Mouse (Mus musculus): Measurements from ENCODE around the gene Fam193a. TPM values are rescaled to one million over a fixed set of nuclear protein-coding genes. Genes with fewer than 3 reads are reported as not detected.

The Fam193a gene
- polyA plus RNA-seq, 3 experiments from 2014 or later, result 10.8 to 19.8 (median 14.9) TPM

DNA sequence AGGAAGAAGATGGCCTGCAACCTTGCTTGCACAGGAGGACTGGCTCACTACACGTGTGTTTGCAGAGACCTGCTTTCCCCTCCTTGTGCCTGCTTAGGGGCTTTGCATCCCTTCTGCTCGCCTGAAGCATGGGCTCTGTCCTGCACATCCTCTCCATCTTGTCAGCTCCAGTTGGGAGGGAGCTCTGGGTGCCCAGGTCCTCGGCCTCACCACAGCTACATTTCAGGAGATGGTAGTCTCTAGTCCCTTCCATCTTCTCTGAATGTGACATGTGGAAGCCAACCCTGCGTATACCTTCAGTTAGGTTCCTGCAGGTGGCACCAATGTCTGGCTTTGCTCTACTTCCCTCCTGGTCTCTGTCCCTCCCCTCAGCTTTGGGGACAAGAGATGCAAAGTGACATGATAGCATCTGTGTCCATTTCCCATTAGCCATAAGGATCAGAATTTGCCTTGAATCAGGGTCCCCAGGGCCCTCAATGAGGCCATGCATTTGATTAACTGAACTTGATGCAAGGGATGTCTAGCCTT lies 154.3 kb downstream of the Fam193a start:
- ATAC-seq, result no peak

DNA sequence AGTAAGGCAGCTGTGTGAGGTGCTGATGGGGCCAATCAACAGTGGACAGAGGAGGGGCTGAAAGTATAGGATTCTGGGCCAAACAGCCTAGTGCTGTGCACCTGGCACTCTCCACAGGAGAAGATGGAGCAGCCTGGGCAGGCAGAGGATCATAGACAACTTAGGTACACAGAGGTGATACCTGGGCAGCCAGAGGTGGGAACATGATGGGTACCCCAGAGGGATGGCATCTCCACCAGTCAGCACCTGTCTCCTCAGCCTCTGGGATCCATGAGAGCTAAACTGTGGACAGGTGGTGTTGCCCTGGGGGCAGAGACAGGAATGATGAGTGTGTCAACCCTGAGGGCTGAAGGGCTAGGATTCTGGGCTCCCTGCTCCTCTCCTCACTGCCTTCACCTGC lies 154.8 kb downstream of the Fam193a start:
- no peak for ATAC-seq

DNA sequence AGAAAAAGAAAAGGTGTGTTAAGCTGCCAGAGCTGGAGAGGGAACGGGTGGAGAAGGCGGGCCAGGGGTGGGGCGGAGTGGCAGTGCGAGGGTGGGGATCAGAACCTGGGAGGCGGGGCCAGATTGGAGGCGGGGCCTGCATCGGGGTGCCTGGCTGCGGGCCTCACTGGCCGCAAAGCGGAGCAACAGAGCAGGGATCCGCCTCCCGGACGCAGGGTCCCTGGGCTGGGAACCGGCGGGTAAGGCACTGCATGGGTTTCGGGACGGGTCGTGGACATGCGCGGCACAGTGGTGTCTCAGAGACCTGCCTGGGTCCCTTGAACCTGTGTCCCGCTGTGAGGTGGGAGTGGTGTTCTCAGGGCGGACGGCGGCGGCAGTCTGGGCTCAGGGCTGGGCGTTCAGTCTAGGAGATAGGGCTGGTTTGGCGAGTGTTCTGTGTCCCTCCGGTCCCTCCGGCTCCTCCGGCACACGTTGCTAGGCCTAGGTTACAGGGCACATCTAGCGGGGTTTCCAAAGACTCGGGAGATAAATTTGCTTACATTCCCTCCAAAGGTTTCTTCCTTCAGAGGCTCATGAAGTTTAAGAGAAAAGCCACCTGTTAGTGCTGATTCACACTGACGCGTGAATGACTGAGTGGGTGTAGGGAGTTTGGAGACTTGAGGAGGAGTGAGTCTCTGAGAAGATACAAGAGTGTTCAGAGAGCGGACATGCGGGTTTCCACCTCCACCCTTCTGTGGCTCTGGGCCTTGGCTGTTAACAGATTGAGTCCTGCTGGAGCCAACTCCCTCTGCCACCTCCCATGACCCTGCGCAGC lies 156.1 kb downstream of the Fam193a start, which contains the start of gene Sh3bp2:
Gene Sh3bp2 (plus strand): TSS at position 176 of the 814 bp plus-strand sequence.
- peak; percentile 90 for ATAC-seq

DNA sequence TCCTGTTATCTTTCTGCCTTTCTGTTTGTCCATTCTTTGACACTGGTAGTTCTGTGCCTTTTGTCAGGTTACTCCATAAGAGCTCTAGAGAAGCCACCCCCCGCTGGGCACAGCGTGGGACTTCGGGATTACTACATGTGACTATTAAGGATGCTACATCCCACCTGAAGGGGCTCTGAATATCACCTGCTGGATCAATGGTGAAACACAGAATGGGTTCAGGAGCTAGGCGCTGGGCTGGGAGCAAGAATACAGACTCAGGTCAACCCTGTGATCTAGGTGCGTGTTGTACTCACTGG lies 156.7 kb downstream of the Fam193a start:
- ATAC-seq, result no peak

DNA sequence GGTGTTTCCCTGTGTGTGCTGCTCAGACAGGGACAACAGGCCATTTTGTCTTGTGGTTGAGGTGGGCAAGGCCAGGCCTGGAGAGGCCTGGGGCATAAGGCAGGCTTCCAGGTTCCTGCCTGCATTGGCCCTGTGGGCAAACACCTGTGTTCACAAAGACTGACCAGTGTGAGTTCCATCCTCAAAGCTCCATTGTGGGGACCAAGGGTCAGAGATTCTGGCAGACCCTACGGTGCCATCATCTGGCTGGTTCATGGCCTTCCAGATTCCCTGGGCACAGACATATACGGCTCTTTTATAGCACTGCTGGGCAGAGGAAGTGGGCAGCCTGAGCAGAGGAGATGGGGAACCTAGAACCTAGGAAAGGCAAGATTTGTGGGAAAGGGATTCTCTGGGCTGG lies 157.6 kb downstream of the Fam193a start:
- no peak for ATAC-seq

DNA sequence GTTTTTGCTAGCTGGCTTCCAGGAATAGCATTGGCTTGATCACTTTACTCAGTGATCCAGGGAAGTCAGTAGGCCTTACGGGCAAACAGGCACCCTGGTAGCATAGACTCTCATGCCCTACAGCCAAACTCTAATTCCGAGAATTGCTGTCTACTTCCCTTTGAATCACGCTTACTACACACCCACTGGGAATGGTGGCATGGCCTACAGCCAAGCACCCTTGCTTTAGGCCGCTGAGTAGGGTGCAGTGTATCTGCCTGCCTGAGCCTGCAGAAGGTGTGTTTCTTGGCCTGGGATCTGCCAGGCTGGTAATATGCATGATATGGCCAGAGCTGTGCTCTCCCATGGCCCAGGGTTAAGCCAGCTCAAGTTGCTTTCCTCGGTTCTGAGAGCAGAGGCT lies 159.0 kb downstream of the Fam193a start:
- ATAC-seq, result no peak

DNA sequence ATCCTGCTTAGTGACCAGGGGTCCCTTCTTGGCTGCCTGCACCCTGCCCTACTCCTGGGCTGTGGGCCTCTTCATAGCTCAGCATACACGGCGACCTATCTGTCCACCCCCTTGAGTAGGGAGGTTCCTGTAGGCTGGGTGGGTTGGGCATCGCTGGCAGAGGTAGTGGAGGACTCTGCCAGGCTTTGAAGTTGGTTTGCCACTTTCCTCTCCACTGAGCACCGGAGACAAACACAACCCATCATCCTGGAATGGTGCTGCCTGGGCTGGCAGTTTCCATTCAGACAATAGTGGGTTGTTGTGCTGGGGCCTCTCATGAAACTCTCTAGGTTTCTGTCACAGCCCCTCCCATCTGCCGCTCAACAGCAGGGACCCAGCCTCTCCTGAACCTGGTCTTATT lies 160.4 kb downstream of the Fam193a start:
- ATAC-seq, result no peak

DNA sequence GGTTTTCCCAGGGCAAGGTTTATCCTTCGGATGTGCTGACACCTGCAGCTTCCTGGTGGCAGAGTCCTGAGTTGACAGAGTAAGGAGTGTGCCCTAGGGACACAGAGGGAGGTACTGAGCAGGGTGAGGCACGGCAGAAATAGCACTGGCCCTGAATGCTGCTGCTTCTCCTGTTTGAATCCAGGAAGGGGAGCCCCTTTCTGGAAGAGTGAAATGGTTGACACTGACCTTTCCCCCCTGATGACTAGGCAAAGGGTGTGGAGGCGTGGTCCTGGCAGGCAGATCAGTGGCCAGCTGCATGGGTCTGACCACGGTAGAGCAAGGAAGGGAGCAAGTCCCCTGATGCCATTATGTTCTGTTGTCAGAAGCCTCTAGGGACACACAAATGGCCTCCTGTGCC lies 161.0 kb downstream of the Fam193a start:
- no peak for ATAC-seq

DNA sequence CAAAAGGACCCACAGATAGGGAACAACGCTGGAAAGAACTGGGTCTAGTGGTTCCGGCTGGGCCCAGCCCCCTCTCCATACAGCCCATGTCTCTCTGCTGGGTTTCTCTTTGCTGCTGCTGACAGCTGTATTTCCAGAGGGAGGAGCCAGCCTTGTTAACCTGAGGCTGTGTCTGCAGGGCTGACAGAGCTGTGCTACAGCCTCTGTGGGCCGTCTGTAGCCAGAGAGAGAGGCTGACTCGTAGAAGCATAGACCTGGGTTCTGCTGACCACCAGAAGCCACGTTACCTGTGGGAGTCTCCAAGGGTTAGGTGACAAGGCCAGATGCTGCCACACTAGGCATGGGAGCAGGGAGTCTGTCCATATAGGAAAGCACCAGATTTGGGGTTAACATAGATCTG lies 163.3 kb downstream of the Fam193a start:
- ATAC-seq, result no peak

DNA sequence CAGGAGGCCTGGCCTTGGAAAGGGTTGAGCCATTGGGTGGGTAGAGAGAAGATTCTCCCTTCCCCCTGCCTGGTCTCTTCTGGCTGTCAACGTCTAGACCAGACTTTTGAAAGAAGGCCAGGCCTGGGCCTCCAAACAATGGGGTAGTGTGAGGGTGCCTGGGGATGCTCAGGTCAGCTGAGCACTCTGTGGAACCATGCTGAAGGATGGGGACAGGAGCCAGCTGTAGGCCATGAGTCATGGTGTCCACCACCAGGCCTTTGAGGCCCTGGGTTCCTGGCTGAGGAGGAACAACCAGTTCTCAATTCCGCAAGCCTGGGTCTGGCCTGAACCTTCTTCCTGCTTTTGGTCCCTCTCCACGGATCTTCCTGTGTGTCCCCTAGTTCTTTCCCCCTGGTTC lies 164.1 kb downstream of the Fam193a start:
- ATAC-seq, result no peak

DNA sequence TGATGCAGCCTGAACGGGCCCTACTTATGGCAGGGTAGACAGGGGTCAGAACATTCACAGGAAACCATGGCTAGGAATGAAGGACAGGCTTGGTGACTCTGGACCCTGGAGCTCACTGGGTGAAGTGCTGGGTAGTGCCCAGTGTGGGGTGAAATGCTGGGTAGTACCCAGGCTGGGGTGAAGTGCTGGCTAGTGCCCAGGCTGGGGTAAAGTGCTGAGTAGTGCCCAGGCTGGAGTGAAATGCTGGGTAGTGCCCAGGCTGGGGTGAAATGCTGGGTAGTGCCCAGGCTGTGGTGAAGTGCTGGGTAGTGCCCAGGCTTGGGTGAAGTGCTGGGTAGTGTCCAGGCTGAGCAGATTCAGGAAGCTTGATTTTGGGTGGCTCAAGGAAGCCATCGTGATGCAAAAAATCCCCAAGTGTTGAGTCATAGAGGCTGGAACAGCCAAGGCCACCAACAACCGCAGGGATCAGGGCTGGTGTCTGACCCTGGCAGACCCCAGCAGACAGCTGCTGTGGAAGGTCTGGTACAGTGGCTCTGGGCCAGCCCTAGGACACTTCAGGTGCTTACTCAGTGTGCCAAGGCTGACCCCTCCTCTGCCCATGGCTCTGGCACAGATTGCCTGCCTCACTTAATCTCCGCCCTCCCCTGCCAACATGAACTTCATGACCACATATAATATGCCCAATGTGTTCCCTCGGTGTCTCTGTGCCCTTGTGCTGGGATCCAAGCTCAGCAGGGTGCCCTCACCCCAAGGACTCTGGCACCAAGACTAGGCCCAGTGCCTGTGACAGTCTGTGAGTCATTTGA lies 165.2 kb downstream of the Fam193a start:
- ATAC-seq, result no peak

DNA sequence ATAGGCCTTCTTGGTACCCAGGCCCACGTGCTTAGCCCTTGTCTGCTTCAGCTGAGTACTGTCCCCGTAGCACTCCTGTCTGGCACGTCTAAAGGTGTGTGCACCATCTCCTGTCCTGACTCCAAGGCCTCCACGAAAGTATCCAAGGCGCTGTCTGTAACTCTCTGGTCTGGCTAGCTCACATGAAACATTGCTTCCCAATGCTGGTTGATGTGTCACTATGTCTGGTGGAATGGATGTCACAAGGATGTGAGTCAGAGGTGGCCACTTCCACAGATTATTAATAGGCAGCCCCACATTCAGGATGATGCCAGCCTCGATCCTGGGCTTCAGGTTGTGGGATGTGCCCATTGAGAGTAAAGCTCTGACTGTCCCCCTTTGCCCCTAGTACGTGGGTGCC lies 166.1 kb downstream of the Fam193a start:
- ATAC-seq, result no peak

Other genes starting within 250 kb of the Fam193a start
- gene Poln, start 200.5 kb upstream of the Fam193a start, polyA plus RNA-seq (2017; shearing (Covaris generic)), result 1 to 10 TPM in 2 of 3 experiments, under 1 TPM in 1; 0.47 to 5.8 (median 1.5) TPM
- gene Haus3, start 200.4 kb upstream of the Fam193a start, polyA plus RNA-seq (2017; shearing (Covaris generic)), result 10 to 100 TPM; 87.3 to 95.6 (median 90.8) TPM
- gene Mxd4, start 182.2 kb upstream of the Fam193a start, polyA plus RNA-seq (2017; shearing (Covaris generic)), result 100 to 1,000 TPM in 2 of 3 experiments, 10 to 100 TPM in 1; 94.4 to 152 (median 117) TPM
- gene Zfyve28, start 81.5 kb upstream of the Fam193a start, polyA plus RNA-seq (2017; shearing (Covaris generic)), result 1 to 10 TPM; 1.5 to 5.6 (median 4.6) TPM
- gene Cfap99, start 81.3 kb upstream of the Fam193a start, polyA plus RNA-seq (2017; shearing (Covaris generic)), result not detected
- 100 to 1,000 TPM; 104 to 122 (median 113) TPM for gene Rnf4, start 33.6 kb upstream of the Fam193a start, polyA plus RNA-seq (2017; shearing (Covaris generic))
- 10 to 100 TPM; 19.0 to 32.4 (median 27.2) TPM for gene Tnip2, start 144.1 kb downstream of the Fam193a start, polyA plus RNA-seq (2017; shearing (Covaris generic))
- 10 to 100 TPM in 2 of 3 experiments, 1 to 10 TPM in 1; 4.0 to 15.0 (median 10.2) TPM for gene Sh3bp2, start 155.9 kb downstream of the Fam193a start, polyA plus RNA-seq (2017; shearing (Covaris generic))
- gene Add1, start 203.7 kb downstream of the Fam193a start, polyA plus RNA-seq (2017; shearing (Covaris generic)), result 100 to 1,000 TPM in 1 of 3 experiments, 10 to 100 TPM in 2; 91.1 to 101 (median 93.7) TPM

Measured in inflammation-experienced regulatory T-cells, adult 6 months (primary cell).